Mouse (Mus musculus) kidney, postnatal 10 days (tissue): ENCODE data around the gene Ankrd52.
"Not testable (repeated sequence)": the region's sequence is repeated elsewhere in the genome, so short reads cannot be mapped to it uniquely, and the experiment has no call there.

Source experiments
- DNase-seq: peaks from one replicate; pipeline ENCODE4 v3.0.0; 2021; ENCODE audit warnings: mixed read lengths

Ankrd52 gene

GRCm38 (mm10) chr10:128376455-128377211 lies at the start of gene Ankrd52:
Ankrd52 (plus strand) TSS chr10:128377115.
- peak; percentile 94 for DNase-seq

GRCm38 (mm10) chr10:128327610-128328009 lies 49.3 kb upstream of the Ankrd52 start:
- DNase-seq, result no peak

DNA sequence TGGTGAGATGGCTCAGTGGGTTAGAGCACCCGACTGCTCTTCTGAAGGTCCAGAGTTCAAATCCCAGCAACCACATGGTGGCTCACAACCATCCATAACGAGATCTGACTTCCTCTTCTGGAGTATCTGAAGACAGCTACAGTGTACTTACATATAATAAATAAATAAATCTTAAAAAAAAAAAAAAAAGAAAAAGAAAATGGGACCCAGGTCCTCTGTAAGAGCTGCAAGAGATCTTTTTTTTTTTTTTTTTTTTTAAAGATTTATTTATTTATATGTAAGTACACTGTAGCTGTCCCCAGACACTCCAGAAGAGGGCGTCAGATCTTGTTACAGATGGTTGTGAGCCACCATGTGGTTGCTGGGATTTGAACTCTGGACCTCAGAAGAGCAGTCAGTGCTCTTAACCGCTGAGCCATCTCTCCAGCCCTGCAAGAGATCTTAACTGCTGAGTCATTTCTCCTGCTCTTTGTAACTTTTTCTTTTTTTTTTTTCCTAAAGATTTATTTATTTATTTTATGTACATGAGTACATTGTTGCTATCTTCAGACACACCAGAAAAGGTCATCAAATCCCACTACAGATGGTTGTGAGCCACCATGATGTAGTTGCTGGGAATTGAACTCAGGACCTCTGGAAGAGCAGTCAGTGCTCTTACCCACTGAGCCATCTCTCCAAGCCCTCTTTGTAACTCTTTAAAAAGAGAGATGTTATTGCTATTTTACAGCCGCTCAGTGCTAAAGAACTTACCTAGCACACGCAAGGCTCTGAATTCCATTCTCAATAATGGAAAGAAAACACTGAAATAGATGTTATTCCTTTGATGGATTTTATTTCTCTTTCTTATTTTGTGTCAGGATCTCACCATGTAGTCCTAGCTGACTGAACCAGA lies 44.3 kb upstream of the Ankrd52 start:
- not testable (repeated sequence) for DNase-seq

- DNase-seq, result peak; percentile 89
These were observed 41.3 kb upstream of the Ankrd52 start for GRCm38 (mm10) chr10:128335582-128335981.

DNA sequence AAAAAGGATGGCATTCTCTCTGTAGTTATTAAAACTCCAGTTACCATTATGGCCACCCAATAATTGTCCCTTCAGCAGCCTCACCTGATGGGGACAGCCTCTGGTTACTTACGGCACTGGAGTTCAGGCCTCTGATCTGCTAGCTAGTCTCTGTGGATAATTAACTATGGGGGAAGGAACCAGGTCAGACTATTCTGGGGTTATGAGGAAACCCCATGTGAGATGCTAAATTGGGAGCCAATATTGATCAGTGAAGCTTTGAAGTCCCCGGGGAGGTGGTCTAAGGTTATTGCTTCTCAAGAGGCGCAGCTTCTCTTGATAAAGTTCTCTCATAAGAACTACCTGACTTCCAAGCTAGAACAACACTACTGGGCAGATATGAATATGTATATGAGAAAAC lies 40.7 kb upstream of the Ankrd52 start:
- DNase-seq, result no peak

GRCm38 (mm10) chr10:128336597-128336996 lies 40.3 kb upstream of the Ankrd52 start:
- no peak for DNase-seq

DNA sequence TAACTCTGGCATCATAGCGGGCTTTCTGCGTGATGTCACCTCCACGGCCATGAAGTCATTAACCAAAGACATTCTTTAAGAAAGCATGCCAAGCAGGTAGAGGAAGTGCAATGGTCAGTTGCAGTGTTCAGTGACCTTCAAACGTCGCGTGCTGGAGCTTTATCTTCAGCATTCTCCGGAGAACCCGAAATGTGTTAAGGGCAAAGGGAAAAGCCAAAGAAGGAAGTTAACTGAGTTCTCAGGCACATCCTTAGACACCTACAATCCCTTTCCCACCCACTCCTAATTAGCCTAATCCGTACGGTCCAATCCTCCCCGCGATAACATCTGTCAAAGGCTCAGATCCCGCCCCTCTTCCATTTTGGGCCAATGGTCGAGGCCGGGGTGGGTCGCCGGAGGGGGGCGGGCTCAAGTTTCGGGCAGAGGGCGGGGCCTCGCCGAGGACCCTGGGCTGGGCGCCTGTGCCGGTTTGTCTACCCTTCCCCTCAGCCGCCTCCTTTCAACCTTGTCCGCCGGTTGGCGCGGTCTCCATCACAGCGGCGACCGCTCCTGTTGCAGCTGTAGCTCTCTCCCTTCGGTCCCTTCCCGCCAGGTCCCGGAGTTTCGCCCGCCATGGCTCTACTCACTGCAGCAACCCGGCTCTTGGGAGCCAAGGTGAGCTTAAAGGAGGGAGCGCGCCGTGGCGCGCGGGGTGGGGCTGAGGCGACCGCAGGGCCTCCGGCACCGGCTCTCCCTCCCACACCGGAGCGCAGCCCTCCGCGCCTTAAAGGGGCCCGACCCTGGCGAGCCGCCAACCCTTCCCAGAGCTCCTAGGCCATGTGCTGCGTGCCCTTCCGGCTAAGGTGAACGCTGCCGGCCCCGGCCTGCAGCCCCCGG lies 39.4 kb upstream of the Ankrd52 start, which contains the start of gene Cs:
Gene Cs (plus strand): TSS at position 429 of the 876 bp plus-strand sequence.
- peak; percentile 99 for DNase-seq

- no peak for DNase-seq
These were observed 38.5 kb upstream of the Ankrd52 start for GRCm38 (mm10) chr10:128338415-128338814.

DNA sequence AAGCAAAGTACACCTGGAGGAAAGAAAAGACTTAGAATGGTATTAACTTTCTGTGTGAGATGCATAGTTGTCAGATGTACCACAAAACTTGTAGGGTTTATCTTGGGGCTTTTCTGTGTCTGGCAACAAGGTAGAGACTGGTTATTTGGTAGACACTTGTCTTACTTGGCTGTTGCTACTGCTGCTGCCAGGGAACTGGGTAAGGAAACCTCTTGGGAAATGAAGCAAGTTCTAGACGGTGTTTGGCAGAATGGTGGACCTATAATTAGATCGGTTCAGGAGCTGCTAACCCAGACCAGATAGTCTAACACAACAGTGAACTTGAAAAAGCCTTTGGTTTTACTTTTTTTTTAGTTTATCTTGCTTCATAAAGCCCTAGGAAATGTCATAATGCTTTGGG lies 38.0 kb upstream of the Ankrd52 start:
- no peak for DNase-seq

- no peak for DNase-seq
These were observed 36.7 kb upstream of the Ankrd52 start for GRCm38 (mm10) chr10:128340257-128340656.

- no peak for DNase-seq
These were observed 33.5 kb upstream of the Ankrd52 start for GRCm38 (mm10) chr10:128343436-128343835.

GRCm38 (mm10) chr10:128344568-128345275 lies 32.2 kb upstream of the Ankrd52 start:
- DNase-seq, result peak; percentile 78

DNA sequence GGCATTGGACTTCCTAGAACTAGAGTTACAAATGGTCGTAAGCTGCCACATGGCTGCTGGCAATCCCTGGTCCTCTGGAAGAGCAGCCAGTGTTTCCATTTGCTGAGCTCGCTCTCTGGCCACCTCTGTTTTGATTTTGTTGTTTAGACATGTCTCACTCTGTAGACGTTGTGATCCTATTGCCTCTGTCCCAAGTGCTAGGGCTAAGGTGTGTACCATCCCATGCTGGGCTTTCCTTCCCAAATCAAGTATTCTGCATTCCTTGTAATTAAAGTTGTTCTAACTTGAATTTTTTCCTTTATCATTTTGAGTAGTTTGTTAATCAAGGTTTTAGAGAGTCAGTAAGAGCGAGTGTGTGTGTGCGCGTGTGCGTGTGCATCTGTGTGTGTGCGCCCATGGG lies 29.4 kb upstream of the Ankrd52 start:
- no peak for DNase-seq

GRCm38 (mm10) chr10:128358796-128359195 lies 18.1 kb upstream of the Ankrd52 start:
- peak; percentile 74 for DNase-seq

GRCm38 (mm10) chr10:128359226-128359625 lies 17.7 kb upstream of the Ankrd52 start:
- DNase-seq, result no peak

DNA sequence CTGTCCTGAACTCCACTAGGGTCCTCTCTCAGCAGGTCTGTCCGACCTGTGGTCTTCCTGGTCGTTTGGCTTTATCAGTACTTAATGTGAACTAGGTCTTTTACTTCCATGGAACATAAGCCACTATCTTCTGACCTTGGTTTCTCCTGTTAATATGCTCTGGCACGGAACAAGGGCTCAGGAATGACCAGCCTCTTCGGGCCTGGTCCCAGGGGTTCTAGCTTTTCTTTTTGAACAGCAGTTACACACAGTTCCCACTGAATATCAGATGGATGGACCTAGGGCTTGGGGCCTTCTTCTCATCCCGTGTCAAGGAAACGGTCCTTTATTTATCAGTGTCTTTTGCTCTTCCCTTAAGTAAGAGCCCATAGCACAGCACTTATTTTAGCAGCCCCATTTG lies 15.1 kb upstream of the Ankrd52 start:
- no peak for DNase-seq

DNA sequence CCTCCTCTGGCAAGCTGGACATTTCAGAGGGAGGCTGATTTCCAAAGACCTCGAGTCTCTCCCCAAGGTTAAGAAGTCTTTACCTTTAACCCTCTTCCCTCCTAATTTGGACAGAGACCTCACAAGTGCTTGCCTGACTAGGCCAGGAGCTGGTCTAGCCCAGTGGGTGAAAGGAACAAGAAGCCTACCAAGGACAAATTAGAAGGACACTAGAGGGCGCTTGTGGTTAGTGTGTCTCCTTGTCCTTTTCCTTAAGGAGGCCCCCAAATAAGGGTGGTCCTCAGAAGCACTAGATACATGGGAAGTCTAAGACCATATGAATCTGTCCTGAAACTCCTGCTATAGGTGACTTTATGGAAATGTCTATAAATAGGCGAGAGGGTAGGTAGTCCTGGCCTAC lies 14.3 kb upstream of the Ankrd52 start:
- DNase-seq, result peak; percentile 57

- DNase-seq, result no peak
These were observed 9.0 kb upstream of the Ankrd52 start for GRCm38 (mm10) chr10:128367899-128368401.

DNA sequence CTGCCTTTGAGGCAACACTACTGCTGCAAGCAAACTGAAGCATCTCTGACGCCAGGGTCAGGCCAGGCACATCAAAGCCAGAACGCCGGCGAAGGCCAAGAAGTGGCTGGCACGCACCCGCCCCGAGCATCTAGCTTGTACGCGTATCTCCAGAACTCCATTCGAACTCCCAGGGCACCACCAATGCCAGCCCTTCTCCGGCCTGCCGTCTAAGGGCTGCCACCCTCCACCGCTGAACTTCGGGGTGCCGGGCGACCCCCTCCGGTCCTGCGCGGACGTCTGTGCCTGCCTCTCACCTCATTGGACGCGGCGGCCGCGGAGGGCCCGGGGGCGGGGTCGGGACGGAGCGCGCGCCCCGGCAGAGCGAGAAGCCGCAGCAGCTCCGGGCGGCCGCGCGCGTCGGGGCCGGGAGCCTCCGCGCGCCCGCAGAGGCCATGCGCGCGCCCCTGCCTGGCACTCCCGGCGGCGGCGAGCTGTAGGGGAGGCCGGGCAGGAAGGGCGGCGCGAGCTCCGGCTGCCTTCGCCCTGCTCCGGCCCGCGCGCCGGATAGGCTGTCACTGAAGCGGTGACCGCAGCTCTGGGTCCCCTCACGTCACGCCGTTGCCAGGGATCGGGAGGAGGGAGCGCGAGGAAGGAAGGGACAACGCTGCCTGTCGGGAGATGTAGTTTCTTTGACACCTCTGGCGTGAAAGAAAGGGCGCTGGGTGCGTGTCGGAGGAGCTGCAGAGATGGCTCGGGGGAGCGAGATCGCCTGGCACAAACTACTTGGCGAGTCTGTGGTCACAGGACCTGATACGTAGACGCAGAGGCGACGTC lies 8.3 kb upstream of the Ankrd52 start, which contains the start of gene Coq10a:
Gene Coq10a (minus strand): TSS at position 596 of the 816 bp plus-strand sequence.
- peak; percentile 94 for DNase-seq

- no peak for DNase-seq
These were observed 7.7 kb upstream of the Ankrd52 start for GRCm38 (mm10) chr10:128369218-128369543.

DNA sequence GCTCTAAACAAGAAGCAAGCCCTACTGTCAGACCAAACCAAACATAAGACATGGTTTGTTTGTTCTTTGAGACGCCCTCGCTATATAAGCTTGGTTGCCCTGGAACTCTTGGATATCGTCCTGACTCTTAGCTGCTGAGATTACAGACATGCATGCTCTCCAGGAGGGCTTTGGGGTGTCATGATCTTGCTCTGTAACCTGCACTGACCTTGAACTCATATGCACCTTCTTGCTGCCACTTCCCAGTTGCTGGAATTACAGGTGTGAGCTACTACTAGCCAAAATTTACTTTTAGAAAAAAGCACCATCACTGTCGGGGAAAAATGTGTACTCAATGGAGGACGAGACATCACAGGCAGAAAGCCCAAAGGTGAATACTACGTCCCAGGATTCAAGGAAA lies 7.3 kb upstream of the Ankrd52 start:
- DNase-seq, result no peak
